In genomic region chr17:79020208-79020983, GRCm38 (mm10) we compare ENCODE assay signal across 8 mouse cellular contexts. TPM values are rescaled to one million over a fixed set of nuclear protein-coding genes. Genes with fewer than 3 reads are reported as not detected.
DNase-seq lines count a peak whose midpoint lies in the region; ATAC-seq and TF ChIP-seq lines count a peak whose summit lies in the region.

TSS of gene Prkd3 (minus strand) at chr17:79020816.

- peak within 1 kb of the TSS; percentile 65 for H3K9ac ChIP-seq in hindbrain, postnatal 0 days (replicated peaks; ENCODE audit: low read length)

- no peak for TF ChIP-seq CTCF in cortical plate, adult 2 months (IDR thresholded peaks at IDR 0.05; ENCODE audit: extremely low read depth, insufficient read depth, low read length)
- no peak for TF ChIP-seq CTCF in hindbrain, postnatal 0 days (IDR thresholded peaks at IDR 0.05; ENCODE audit: low read depth)

- WGBS in hindbrain, postnatal 0 days: 2% methylated on average over 73 of the region's 113 CpGs
- WGBS in macrophage (ENCODE audit: missing documents): 2% methylated on average over 63 of the region's 113 CpGs

- H3K27me3 ChIP-seq in hindbrain, postnatal 0 days (ENCODE audit: insufficient read depth, low read length): no peaks in the 10 kb centered on the region

- no peaks in the 10 kb centered on the region for H3K9me3 ChIP-seq in hindbrain, postnatal 0 days (ENCODE audit: low read length)

- H3K79me2 ChIP-seq in macrophage (ENCODE audit: inconsistent target): peaks cover 47% of the 10 kb centered on the region

- peak; percentile 75 for DNase-seq in ZHBTc4 (ENCODE audit: low read depth, low spot score)
- peak; percentile 73 for DNase-seq in gastrocnemius, postnatal 10 days
- DNase-seq in hindbrain, postnatal 0 days (ENCODE audit: low spot score): peak; percentile 80
- peak; percentile 16 to 23 for DNase-seq in left cerebral cortex, adult 8-10 months (ENCODE audit: low spot score in 2 of 2)
- DNase-seq in retina, postnatal 7 days (ENCODE audit: low read depth, low spot score): peak; percentile 50
- DNase-seq in urinary bladder, postnatal 10 days (ENCODE audit: low spot score): peak; percentile 29

- H3K36me3 ChIP-seq in hindbrain, postnatal 0 days (ENCODE audit: insufficient read depth, low read length): no peaks in the 10 kb centered on the region
- no peaks in the 10 kb centered on the region for H3K36me3 ChIP-seq in macrophage (ENCODE audit: inconsistent target)

- TF ChIP-seq POLR2A in cortical plate, adult 2 months (IDR thresholded peaks at IDR 0.05; ENCODE audit: extremely low read depth, insufficient read depth, low read length): no peak

- peak within 1 kb of the TSS; percentile 86 for H3K27ac ChIP-seq in cortical plate, adult 2 months (ENCODE audit: insufficient read depth, low read length)
- H3K27ac ChIP-seq in hindbrain, postnatal 0 days: peak within 1 kb of the TSS; percentile 76
- H3K27ac ChIP-seq in macrophage: peak within 1 kb of the TSS; percentile 33; the same call in 1 of the 2 replicates

- H3K4me3 ChIP-seq in cortical plate, adult 2 months (ENCODE audit: insufficient read depth, low read length): peak within 1 kb of the TSS; percentile 34
- H3K4me3 ChIP-seq in hindbrain, postnatal 0 days (ENCODE audit: low read length): peak within 1 kb of the TSS; percentile 74
- H3K4me3 ChIP-seq in macrophage (ENCODE audit: inconsistent target): peak within 1 kb of the TSS; percentile 68

- H3K4me1 ChIP-seq in cortical plate, adult 2 months (ENCODE audit: control insufficient read depth, insufficient read depth, low read length): no peaks in the 10 kb centered on the region
- no peaks in the 10 kb centered on the region for H3K4me1 ChIP-seq in hindbrain, postnatal 0 days (ENCODE audit: insufficient read depth, low read length)

- H3K4me2 ChIP-seq in hindbrain, postnatal 0 days (ENCODE audit: low read depth, low read length): peak within 1 kb of the TSS; percentile 73

- ATAC-seq in hindbrain, postnatal 0 days: peak; percentile 96

RNA-seq across cellular contexts. Expression of gene Prkd3, which starts in this region (rescaled TPM):
- 10.6 and 12.3 TPM in 2 replicates for polyA plus RNA-seq in cortical plate, adult 2 months (2012; rRNA removed)
- total RNA-seq in gastrocnemius, postnatal 10 days (2021): 10 to 100 TPM; 18.2 to 27.2 TPM
- 24.4 and 27.6 TPM in 2 replicates for total RNA-seq in hindbrain, postnatal 0 days (2014; rRNA removed)
- 9.3 and 10.8 TPM in 2 replicates for polyA plus RNA-seq in hindbrain, postnatal 0 days (2015; fragmentation: Nextera tagmentation; extraction: Ambion mirVana)
- total RNA-seq in left cerebral cortex, adult 8-10 months (2022): 10 to 100 TPM; 13.2 to 14.5 (median 13.8) TPM
- 100 to 1,000 TPM in 1 of 26 experiments, 10 to 100 TPM in 25; 12.0 to 103 (median 28.6) TPM for total RNA-seq in macrophage (2018; cell fraction: chromatin; rRNA removed)
- total RNA-seq in macrophage (2018; cell fraction: cytosol; rRNA removed): 10 to 100 TPM in 25 of 26 experiments, 1 to 10 TPM in 1; 9.7 to 26.2 (median 14.9) TPM
- total RNA-seq in macrophage (2018; cell fraction: nucleus; rRNA removed): 100 to 1,000 TPM in 1 of 26 experiments, 10 to 100 TPM in 24, 1 to 10 TPM in 1; 9.8 to 107 (median 25.8) TPM
- 12.4 to 15.5 TPM (median 13.1 TPM) in 3 replicates for polyA plus RNA-seq in macrophage (2018)

Comparison
In these comparisons a context has a peak if more than half of its experiments do, and no peak if none do; other contexts are left out.
1. Peak in every context shown above with its lines: DNase-seq, ATAC-seq, H3K4me3 ChIP-seq and H3K27ac ChIP-seq.
2. DNase-seq: peak in every context shown above with its lines; median percentile 80 in hindbrain, postnatal 0 days; 75 in ZHBTc4; 73 in gastrocnemius, postnatal 10 days; 50 in retina, postnatal 7 days; 29 in urinary bladder, postnatal 10 days; 20 in left cerebral cortex, adult 8-10 months.
3. H3K27ac ChIP-seq: peak in every context shown above with its lines; median percentile 86 in cortical plate, adult 2 months; 76 in hindbrain, postnatal 0 days; 33 in macrophage.